Mouse (Mus musculus) bone marrow, adult 2 months (tissue): ENCODE data around the gene Pla2g1b. TPM values are rescaled to one million over a fixed set of nuclear protein-coding genes. Genes with fewer than 3 reads are reported as not detected.

Experiments
- H3K27ac ChIP-seq: fragments of 200-500 bp; 2 replicates; pipeline ENCODE4 v1.5.1; 2012; ENCODE audit warnings: low read depth, mild to moderate bottlenecking, control low read depth, inconsistent platforms, low read length; ENCODE audit not compliant: control insufficient read depth, poor library complexity, insufficient read depth
- H3K4me1 ChIP-seq: fragments of 200-500 bp; 2 replicates; pipeline ENCODE4 v1.6.1; 2011; ENCODE audit warnings: low read length; ENCODE audit not compliant: control insufficient read depth, insufficient read depth
- H3K4me3 ChIP-seq: fragments of 200-500 bp; replicated peaks from 2 replicates; pipeline ENCODE3; 2011; ENCODE audit warnings: mild to moderate bottlenecking, low read depth, low read length, control low read depth; ENCODE audit not compliant: control insufficient read depth
- CTCF ChIP-seq: fragments of 200-500 bp; IDR thresholded peaks from 2 replicates; pipeline ENCODE4 v1.5.1; 2011; ENCODE audit warnings: low read length, control low read depth; ENCODE audit not compliant: control insufficient read depth, insufficient read depth
- POLR2A ChIP-seq: fragments of 200-500 bp; IDR thresholded peaks from 2 replicates; pipeline ENCODE4 v1.6.1; 2011; ENCODE audit warnings: low read depth, mild to moderate bottlenecking, control low read depth, low read length, borderline replicate concordance; ENCODE audit not compliant: control insufficient read depth
- WGBS: fragments of 180-500 bp; shearing (Covaris S2); methylation state at CpG from one replicate; pipeline ENCODE4 v1.1.7; 2018; 5-methylcytosine and 5-hydroxymethylcytosine counted together
- polyA plus RNA-seq: library from polyadenylated mRNA; stranded (reverse); fragments of >200 nt; gene quantifications from 2 replicates; pipeline ENCODE4 v1.2.4, GENCODE M21; 2011; ENCODE audit warnings: low replicate concordance; ENCODE audit not compliant: missing spikeins, insufficient read depth, insufficient read length

Gene Pla2g1b
- polyA plus RNA-seq, 1 experiment, result 10.3 TPM

DNA sequence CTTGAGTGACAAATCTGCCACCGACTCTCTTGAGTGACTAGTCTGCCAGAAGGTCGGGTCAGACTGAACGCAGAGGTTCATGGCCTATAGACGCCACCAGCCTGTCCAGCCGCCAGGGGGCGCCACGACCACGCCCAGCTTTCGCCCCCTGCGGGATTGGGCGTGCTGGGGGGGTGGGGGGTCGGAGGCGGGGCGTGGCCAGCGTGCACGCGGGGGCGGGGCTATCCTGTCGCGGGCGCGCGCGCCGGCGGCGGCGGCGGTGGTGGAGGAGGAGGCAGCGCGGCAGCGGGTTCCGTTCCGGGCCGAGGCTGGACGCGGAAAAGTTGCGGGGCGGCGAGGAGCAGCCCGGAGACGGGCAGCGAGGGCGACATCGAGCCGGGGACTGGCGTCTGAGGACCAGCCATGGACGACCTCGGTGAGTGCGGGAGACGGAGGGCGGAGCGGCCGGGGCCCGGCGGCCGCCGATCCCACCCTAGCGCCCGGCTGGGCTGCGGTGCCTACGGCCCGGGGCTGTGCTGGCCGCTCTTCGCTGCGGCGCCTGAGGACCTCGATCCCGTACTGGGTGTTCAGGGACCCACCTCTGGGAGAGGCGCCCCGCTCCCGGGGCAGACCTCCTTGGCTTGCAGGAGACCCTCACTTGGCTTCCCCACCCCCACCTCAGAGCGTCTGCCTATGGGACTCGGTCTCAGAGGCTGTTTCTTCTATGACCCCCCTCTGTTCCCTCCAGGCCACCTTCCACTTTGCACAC is 40.6 kb downstream of the Pla2g1b start, which contains the start of gene Pxn:
Gene Pxn, plus strand, starts transcription at position 223 of the 748 bp plus-strand sequence.
- Histone ChIP-seq H3K4me3 (peak within 1 kb of the TSS; percentile 95), H3K4me1 (no peaks in the 10 kb centered on the region; the same call in 1 of the 2 replicates), H3K27ac (peak within 1 kb of the TSS; percentile 85)
- peak; percentile 87; the same call in 1 of the 2 replicates for TF ChIP-seq POLR2A
- TF ChIP-seq CTCF, result peak; percentile 93
- WGBS, result 1% methylated on average over 74 of the region's 74 CpGs

DNA sequence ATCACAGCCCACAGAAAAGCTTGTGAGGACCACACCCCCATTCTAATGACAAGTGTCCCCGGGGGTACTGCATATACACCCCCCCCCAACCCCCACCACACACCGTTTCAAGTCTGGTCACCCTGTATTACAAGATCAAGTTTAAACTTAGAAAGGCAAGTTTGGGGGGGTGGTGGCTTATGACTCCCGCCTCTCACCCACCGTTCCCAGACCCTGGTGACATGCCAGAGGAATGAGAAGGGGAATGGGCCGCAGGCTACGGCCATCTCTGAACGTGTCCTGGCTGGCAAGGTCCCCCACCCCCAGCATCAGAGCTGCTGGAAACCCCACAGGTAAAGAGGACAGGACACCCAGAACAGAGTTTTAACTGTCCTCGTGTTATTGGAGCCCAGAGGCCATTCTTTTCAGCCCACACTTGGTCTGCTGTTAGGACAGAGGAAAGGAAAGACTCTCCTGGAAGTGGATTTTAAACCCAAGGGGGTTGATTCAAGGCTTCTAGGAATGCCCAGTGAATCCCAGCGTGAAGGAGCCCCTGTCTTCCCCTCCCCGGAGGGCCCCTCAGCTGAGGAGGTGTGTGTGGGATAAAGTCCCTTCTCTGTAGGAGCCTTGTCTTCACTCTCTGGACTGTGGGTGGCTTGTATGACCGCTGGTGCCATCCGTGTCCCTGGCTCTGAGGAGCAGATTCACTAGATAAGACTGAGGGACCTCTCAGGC is 41.4 kb downstream of the Pla2g1b start:
- TF ChIP-seq CTCF (no peak), POLR2A (no peak)
- WGBS, result 7% methylated on average over 12 of the region's 12 CpGs
- H3K4me1 ChIP-seq, result no peaks in the 10 kb centered on the region; the same call in 1 of the 2 replicates
- H3K4me3 ChIP-seq, result peak overlapping the region; percentile 95
- no peak overlapping the region; the same call in 1 of the 2 replicates for H3K27ac ChIP-seq

DNA sequence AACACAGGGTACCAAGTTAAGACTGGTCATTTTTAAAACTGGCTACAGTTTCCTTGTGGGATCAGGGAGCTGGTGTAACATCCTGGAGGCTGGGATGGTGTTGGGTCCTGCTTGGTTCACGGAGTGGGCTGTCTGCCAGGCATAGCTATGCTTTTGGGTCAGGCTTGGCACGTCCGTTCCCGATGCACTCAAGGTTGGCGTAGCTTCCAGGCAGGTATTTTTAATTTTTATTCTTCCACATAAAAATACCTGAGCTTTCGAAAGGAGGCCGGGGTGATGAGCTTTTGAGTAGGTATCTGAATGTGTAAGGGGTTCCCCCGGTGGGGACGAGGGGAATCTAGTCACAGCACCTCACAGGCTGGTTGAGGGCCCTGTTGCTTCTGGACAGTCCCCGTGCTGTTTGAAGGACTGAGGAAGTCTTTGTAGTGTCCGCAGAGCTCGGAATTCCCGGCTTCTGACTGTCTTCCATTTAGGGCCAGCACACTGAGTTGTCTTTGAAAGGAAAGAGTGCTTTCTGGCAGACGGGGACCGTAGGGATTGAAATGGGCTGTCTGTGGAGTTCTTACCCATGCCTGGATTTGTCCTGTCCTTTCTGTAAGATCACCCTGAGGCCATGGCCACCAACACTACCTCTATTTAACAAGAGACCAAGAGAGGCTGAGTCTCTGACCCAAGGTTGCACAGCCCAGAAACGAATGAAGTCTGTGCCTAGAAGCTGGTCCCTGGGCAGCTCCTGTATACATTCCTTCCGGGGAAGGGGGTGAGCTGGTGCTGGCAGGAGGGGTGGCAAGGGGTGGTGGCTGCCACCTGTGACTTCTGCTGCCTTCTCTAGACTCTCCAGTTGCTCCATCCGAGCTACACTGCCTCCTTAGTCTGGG is 42.2 kb downstream of the Pla2g1b start:
- H3K27ac ChIP-seq, result 0 out of 2 replicates have a peak overlapping the region, but pooled peaks have one; percentile 9

DNA sequence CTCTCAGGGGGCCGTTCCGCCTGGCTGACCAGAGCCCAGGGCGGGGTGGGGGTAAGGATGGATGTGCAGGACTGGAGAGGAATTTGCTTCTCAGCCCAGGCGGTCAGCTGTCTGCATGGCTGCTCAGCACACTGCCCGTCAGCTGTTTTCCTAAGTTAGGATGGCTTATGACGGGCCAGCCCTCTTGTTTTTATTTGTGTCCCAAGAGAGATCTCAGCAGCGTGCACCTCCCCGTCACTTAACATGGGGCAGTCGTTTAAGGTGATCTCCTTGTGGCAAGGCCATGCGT is 42.7 kb downstream of the Pla2g1b start:
- peaks cover 2% of the 10 kb centered on the region; the same call in 1 of the 2 replicates for H3K4me1 ChIP-seq
- WGBS, result 33% methylated on average over 10 of the region's 10 CpGs

More for the DNA sequence above, 42.2 kb downstream of the Pla2g1b start:
- Histone ChIP-seq H3K4me3 (peak overlapping the region; percentile 95), H3K4me1 (no peaks in the 10 kb centered on the region; the same call in 1 of the 2 replicates)
- TF ChIP-seq POLR2A (no peak), CTCF (no peak)
- 31% methylated on average over 18 of the region's 18 CpGs for WGBS

DNA sequence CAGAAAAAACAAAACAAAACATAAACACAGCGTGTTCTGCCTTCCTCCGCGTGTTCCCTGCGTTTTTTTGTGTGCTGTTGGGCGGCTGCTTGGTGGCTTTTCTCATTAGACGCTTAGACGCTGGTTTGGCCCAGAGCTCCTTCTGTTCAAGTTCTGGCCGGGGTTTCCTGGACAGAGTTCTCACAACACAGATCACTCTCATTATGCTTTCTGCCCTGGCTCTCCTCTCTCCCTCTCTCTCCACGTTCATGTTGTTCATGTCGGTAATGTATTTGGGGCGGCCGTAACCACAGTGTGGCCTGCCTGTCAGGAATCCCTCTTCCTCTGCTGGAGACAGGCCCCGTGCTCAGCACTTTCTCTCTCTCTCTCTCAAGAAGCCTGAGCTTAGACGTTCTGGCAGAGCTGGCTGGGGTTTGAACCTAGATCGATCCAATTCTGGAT is 43.3 kb downstream of the Pla2g1b start:
- peaks cover 3% of the 10 kb centered on the region; the same call in 1 of the 2 replicates for H3K4me1 ChIP-seq
- peak overlapping the region; percentile 22 for H3K4me3 ChIP-seq
- peak overlapping the region; percentile 9; the same call in 1 of the 2 replicates for H3K27ac ChIP-seq
- TF ChIP-seq CTCF (no peak), POLR2A (no peak)
- WGBS, result 9% methylated on average over 15 of the region's 15 CpGs

More for the DNA sequence above, 42.7 kb downstream of the Pla2g1b start:
- TF ChIP-seq POLR2A (no peak), CTCF (no peak)
- Histone ChIP-seq H3K4me3 (peak overlapping the region; percentile 95), H3K27ac (no peak overlapping the region)

DNA sequence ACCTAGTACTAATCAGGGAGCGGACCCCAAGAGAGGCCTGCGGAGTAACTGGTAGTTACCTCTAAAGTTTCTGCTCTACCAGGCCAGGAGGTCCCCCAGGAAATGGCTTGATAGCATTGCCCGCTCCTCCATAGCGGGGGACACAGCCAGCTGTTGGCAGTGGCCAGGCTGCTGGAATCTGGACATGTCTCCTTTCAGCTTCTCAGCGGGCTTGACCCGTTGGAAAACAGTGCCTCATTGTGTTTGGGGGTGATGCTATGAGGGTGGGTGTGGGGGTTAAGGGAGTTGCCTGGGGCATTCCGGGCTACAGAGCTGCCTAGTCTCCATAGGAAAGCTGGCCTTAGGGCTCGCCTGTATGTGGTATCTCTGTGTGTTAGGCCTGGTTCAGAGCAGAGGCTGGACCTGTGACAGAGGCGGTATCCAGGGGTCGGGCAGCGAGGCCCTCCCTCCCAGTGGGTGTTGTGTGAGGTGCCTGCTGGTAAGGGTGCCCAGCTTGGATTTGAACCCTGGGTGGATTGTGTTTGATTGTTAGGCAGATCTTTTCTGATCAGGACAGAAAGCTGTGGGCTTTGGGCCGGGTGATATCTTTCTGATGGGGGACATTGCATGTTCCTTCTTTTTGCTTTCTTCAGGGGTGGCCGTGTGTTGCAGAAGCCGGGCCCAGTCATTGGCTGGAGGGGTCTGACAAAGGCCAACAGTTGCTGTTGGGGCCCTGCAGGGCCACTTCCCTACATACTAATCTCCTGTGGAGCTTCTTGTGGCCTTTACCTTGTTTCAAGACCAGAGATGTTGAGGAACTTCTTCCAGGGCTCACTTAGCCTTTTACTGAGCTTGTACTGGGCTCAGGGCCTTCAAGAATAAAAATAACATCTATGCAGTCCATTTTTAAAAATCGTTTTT is 44.0 kb downstream of the Pla2g1b start:
- H3K4me3 ChIP-seq, result no peak overlapping the region
- WGBS, result 46% methylated on average over 15 of the region's 15 CpGs
- H3K4me1 ChIP-seq, result peaks cover 3% of the 10 kb centered on the region; the same call in 1 of the 2 replicates
- peak overlapping the region; percentile 9; the same call in 1 of the 2 replicates for H3K27ac ChIP-seq
- TF ChIP-seq POLR2A (no peak), CTCF (no peak)

DNA sequence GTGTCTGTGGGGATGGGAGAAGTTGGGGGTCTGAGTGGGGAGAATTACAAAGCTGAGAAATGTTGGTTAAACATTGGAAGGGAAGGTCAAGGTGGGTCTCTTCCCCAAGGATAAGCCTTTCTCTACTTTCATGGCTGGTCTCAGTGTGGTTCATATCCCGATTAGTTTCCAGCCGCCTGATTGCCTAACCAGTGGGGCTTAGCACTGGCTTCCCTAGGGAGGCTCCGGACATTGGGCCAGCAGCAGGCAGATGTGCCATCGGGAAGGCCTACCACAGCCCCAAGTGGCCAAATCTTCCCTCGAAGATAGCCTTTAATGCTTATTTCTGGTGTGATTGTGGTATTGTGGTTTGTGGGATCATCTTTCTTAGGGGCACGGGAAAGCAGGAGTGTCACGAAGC is 46.3 kb downstream of the Pla2g1b start:
- Histone ChIP-seq H3K4me1 (peaks cover 5% of the 10 kb centered on the region; the same call in 1 of the 2 replicates), H3K27ac (no peak overlapping the region), H3K4me3 (no peak overlapping the region)
- 50% methylated on average over 7 of the region's 7 CpGs for WGBS
- no peak for TF ChIP-seq CTCF
- TF ChIP-seq POLR2A, result no peak
